Mouse (Mus musculus) retina, embryonic 14.5 days (tissue): ENCODE results near the gene Tmed4.

Experiments used
- DNase-seq: peaks from one replicate; pipeline ENCODE4 v3.0.0-alpha.2; 2015; ENCODE audit warnings: low spot score

Tmed4 gene

DNA sequence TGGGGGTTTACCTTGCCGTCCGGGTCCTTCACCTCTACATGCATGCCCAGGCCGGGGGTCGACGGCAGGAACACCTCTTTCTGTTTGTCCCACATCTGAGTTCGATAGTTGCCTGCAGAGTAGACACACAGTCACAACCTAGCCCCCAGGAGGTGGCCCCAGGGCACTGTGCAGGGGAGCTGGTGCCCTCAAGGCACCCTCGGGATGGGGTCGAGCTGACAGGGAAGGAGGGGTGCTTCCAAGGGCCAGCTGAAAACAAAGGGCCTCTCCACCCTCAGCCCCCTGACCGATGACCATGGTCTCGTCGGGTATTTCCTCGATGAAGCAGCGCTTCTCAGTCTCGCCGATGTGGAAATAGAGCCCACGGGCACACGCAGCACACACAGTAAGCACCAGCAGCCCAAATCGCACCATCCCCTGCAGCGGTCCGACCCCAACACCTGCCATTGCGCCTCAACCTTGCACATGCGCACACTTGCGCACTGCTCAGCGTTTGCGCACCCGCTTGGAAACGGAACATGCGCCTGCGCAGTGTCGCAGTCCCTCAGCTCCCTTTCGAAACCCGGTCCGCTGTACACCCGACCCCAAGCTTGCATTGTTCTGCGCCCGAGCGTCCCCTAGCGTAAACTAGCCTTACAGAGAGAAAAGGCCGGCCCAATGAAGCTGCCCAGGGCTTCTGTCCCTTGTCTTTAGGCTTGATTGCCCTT lies at the start of gene Tmed4:
Gene Tmed4, minus strand, starts transcription at position 484 of the 707 bp plus-strand sequence.
- DNase-seq = peak; percentile 99

DNA sequence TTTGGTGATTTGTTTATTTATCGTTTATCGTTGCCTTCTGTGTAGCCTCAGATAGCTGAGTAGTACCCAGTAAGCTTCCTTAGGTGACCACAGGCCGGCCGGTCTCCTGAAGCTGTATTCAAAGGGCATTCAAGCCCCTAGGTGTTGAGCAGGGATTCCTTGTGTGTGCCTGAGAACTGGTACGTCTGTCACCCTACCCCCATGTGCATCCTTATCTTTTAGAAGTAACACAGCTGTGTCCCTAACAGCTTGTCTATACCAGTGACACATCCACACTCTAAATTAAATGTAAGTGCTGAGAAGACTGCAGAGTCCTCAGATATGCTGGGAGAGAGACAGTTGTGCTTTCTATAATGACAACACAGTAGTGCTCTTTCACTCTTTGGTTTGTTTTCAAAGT lies 48.7 kb upstream of the Tmed4 start:
- no peak for DNase-seq

DNA sequence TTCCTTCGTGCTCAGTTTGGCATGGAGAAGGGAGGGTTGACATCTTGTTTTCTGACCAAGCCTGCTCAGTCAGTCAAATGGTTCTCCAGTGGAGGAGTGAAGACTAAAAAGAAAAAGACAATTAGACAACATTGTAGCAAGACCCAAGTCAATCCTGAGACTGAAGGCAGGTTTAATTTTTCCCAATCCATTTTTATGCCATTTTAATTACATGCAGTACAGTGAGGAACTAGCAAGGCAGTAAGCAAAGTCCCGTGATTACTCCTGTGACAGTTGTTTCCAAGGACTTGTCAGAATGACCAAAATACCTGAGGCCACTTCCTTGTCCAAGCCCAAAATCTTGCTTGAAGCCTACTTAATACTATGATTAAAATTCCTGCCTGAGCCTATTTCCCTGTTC lies 47.4 kb upstream of the Tmed4 start:
- DNase-seq = no peak

DNA sequence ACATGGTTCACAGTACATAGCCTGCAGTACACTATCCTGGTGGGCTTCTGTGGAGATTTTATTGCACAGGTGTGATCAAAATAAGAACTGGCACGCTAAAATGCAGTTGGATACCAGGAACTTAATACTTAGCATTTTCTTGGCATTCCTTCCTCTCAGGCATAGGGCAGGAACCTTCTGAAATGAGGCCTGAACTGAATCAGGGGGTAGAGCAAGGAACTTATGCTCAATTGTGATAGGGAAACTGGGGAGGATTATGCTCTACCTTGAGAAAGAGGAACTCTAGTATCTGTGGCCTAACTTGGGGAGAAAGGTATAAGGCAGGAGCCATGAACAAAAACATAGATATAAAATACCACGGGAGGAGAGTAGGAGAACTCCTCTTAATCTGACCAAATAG lies 44.7 kb upstream of the Tmed4 start:
- DNase-seq = no peak

DNA sequence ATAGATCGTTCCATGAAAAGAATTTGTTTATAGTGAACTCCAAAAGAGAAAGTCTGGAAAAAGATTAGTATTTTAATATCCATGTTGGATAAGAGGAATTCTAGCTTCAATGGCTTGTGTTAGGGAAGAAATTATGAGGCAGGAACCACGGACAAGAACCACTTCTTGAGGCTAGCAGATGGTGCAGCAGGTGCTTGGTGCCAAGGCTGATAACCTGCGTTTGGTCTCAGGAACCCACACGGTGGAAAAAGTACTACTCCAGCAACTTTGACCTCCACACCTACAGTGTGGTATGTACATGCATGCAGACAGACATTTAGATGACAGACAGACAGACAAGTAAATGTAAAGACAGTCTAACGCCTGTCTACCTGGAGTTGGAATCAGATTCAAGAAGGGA lies 43.9 kb upstream of the Tmed4 start:
- DNase-seq = no peak

DNA sequence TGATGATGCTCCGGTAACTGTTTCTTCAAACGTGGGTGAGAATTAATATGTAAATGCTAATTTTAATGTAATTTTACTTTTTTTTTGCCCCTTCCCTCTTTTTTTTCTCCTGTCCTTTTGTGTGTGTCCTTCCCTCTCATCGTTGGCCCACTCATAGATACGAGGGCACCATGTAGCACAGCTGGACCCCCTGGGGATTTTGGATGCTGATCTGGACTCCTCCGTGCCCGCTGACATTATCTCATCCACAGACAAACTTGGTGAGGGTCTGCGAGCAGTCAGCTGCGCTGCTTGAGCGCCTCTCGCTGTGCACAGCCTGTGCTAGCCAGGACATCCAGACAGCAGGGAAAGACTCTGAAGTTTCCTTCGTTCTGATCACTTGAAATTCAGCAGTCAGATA lies 42.2 kb upstream of the Tmed4 start:
- no peak for DNase-seq

DNA sequence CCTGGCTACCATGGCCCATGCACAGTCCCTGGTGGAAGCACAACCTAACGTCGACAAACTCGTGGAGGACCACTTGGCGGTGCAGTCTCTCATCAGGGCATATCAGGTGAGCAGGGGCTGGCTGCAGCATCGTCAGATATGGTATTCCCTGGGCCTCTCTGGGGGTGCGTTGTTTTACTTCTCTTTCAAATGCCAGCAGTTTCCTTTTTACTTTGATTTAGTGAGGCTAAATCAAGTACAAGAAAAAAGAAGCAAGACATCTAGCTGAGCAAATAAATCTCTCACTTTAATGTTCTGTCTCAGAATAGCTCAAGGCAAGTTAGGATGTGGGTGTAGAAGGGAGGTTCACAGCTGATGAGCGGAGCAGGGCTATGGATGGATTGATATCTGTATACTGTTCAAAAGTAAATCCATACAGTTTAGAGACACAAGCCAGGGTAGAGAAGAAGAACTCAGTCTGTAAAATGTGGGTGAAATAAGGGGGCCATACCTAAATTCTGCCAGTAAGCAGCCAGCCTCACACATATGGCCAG lies 39.3 kb upstream of the Tmed4 start:
- DNase-seq = no peak

DNA sequence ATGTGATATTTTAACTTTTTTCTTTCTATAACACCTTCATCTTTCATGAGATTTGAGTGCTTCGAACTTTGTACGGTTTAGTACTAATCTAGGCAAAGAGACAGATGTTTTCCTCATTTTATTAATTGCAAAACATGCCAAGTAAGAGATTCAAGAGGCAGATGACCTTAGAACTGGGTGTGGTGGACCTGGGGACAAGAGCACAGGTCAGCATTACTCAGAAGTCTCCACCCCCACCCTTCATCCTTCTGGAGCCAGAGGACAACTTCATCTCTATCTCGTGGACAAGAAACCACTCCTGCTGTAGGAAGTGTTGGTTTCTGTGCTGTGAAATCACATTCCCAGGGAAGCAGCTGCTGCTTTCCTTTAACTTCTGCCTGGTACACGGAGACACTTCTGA lies 33.5 kb upstream of the Tmed4 start:
- no peak for DNase-seq

DNA sequence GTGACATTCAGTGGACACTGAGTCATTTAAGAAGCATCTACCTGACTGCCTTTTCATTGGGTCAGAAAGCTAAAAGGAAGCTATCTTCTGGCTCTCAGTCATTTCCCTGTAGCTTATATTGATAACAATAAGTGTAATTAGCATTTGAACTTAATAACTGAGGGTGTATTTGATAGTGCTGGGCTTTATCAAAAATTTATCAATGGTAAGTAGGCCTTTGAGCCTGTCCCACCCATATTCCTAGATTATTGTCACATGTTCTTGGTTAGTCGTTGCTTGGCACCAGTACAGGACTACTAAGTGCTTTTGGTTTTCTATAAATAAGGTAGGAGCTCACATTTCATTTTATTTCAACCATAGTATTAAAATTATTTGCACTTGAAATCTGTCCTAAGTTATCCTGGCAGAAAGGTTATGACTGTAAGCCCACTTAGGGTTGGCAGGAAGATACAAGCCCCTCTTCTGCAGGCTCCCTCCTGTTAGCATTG lies 31.3 kb upstream of the Tmed4 start:
- DNase-seq = no peak

DNA sequence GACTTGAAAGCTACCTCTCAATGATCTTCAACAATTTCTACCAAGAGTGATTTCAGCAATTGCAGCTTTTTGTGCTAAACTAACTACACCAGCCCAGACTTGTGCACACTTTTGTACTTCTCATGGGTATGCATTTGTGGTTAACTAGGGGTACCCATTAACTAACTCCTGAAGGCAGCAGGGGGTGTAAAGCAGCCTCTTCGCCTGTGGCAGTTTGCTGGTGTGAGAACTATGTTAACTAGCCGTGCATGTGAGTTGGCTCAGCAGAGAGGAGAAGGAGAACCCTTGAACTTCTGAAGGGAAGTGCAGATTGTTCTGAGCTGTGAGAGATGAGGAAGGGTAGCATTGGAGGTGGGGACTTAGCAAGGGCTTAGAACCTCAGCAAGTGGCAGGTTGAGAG lies 28.1 kb upstream of the Tmed4 start:
- no peak for DNase-seq

DNA sequence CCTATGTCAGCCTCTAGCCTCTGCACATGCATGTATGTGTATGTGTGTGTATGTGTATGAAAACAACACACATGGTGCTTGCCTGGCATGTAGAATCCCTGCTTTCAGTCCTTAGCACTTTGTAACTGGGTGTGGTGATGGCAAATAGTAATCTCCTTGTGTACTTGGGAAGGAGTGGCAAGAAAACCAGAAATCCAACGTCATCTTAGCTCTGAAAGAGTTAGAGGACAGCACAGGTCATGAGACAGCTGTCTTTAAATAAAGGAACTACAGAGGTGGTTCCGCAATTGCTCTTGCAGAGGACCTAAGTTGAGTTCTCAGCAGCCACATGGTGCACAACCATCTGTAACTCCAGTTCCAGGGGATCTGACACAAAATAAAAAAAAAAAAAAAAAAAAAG lies 24.8 kb upstream of the Tmed4 start:
- no peak for DNase-seq

DNA sequence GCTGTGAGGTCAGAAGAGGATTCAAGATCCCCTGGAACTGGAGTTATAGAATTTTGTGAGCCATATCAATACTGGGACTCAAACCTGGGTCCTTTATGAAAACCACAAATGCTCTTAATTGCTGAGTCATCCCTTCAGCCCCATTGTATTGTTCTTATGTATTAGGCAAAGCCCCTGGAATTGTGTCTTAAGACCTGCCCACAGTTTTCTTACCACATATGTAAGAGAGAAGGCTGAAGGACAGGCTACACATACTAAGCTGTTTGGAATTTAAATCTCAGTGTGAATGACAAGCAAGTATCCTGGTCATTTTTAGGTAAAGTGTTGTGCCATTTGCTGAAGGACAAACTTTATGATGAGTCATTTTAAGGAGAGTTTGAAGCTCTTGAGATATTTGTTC lies 21.4 kb upstream of the Tmed4 start:
- DNase-seq = no peak

DNA sequence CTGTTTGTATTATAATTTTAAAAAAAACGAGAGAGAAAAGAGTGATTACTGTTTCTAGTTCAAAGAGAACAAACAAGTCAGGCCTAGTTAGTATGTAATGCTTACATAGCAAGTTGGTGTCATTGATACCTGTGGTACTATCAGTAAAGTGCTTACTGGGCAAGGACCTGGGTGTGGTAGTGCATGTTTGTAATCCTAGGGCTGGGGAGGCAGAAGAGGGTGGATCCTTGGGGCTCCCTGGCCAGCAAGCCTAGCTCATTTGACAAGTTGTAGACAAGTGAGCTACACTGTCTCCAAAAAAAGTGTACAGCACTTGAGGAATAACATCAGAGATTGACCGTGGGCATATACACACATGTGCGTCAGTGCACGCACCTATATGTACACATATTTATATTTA lies 20.0 kb upstream of the Tmed4 start:
- no peak for DNase-seq

DNA sequence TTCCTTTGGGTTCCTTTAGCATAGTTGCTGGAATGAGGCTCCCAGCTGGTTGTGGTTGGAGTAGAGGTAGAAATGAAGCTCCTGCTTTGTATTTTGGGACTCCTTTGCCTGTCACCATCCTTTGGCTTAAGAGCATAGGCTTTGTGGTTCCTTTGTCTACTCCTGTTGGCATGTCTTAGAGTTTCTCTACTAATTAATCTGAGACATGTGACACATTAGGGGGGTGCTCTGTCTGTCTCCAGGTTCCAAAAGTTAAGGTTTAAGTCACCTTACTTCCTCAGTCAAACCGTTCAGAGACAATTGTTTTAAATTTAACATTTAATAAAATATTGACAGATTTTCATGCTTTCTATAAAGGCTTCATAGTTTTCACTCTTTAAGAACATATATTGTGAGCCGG lies 18.9 kb upstream of the Tmed4 start:
- DNase-seq = no peak

DNA sequence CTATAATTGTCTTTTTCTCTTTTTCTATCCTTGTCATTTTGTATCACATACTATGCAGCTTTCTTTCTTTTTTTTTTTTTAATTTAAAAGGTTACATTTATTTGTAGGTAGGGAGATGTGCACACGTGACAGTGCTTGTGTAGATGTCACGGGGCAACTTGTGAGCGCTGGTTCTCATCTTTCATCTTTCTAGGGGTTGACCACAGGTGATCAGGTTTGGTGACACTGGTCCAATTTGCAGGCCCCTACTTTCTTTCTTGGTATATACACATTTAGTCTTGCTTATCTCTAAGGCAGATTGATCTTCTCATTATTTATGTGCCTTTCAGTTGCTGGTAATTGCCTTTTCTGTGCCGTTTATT lies 18.3 kb upstream of the Tmed4 start:
- no peak for DNase-seq

DNA sequence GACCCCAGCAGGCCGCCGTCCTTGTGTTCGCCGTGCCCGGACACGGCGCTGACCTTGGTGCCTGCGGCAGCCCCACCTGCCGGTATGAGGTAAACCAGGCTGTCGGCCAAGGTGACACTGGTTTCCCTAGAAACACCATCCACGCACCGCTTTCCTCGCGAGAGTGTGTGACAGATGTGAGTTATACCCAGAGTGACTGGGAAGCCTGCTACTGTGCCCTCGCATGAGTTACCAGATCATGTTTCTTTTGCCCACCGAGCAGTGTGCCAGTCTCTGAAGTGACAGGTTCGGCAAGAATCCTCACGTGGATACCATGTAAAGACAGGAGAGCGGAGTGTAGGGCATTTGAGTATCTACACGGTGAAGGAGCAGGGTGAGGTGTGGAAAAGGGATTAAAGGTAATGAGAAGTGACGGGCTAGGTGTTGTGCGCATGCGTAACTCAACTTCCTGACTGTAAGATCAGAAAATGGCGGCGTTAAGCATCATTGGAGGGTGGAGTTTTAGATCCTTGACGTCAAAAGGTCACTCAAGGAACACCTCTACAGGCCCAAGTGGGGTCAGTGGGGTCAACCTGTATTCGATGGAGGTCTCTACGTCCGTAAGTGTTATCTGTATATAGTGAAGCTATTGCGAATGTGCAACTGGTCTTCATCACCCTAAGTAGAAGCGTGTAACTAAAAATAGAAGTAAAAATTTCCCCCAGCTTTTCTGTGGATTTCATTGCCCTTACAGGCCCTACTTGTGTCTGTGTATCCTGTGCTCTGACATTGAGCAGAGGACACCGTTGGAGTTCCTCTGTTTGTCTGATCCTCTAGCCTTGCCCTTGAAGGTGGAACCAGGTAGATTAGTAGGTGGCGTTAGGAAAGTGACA lies 17.7 kb upstream of the Tmed4 start:
- peak; percentile 80 for DNase-seq

DNA sequence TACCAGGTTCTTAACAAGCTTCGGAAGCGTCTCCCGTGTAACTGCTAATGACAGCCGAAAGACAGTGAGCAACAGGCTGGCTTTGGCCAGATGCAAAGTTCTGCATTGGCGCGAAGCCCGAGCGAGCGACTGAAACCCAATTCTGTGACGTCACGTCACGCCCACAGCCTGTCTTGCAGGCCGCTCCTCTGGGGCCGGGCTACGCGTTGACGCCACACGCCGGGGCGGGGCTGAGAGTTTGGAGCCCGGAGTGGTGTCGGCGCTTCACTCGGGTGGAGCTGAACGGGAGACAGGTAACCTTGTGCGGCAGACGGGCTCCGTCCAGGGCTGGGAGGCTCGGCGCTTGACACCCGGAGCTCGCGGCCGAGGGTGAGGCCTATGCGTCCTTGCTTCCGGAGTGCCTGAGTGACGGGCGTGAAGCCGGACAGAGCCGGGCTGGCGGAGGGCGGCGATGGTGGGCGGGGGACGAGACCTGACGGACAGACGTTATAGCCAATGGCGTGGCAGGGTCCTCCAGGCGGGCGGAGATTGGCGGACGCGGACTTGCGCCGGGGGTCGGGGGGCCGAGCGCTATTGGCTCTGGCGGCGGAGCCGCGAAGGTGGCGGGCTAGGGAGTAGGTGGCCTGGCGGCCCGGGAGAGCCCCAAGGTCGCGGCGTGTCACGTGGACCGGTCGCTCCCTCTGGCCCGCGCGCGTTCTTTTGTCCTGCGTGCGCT lies 16.9 kb upstream of the Tmed4 start, which contains the start of gene Ogdh:
Gene Ogdh, plus strand, starts transcription at position 233 of the 715 bp plus-strand sequence.
- DNase-seq = peak; percentile 99

DNA sequence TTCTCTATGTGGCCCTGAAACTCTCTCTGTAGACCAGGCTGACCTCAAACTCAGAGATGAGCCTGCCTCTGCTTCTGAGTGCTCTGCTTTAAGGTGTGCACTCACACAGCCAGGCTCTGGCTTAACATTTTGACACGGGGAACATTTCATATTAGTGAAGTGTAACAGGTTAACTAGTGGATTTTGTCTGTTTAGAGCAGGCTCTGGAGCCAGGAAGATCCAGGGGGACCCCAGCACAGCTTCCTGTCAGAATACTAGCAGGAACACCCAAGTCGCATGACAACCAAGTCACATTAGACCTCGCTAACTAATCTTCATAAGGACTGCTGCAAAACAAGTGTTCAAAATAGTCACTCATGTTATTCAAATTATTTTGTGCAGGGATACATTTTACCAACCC lies 16.2 kb upstream of the Tmed4 start:
- DNase-seq = no peak

DNA sequence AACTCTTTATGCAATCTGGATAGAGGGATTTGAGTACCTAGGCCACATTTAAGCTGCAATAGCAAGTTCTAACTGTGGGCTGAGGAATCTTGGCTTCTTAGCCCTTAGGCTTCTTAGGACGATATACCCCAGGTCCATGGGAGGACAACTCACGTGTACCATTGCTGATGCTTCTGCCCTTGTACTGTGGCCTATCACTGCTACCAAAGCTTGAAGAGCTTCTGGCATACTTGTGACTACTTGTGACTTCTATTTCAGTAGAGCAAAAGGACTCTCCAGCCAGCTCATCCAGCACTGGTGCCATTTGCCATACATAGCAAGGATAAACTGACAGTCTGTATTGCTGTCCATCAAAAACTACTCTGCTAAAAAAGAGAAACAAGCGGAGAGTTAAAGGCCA lies 15.5 kb upstream of the Tmed4 start:
- DNase-seq = no peak

DNA sequence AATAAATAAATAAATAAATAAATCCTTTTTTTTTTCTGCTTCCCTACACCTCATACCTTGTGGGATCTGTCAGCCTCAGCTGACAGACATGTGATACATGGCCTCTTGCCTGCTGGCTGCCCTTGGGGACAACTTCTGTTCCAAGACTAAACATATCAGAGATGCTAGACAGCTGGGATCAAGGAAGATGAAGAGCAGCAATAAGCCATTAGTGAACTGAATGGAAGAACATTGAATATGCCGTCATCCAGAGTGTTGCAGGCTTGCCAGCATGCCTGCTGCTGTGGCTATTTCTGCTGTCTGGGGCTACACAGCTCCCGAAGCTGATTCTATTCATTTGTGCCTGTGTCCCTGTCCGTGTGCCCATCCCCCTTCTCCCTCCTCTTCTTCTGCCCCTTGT lies 8.3 kb upstream of the Tmed4 start:
- no peak for DNase-seq

DNA sequence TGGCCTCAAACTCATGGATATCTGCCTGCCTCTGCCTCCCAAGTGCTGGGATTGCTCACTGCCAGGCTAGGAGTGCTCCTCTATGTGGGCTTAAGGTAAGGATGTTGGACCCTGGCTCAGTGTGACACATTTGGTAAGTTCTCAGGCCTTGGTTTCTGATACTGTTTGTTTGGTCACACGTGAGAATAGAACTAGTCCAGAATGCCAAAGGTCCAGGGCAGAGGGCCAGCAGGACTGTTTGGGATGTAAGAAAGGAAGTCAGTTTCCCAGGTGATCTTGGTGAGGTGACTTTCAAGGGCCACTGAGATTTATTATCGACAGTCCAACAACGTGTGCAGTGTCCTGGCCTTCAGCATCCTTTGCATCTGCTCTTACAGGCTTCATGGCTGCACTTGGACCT lies 1.8 kb upstream of the Tmed4 start:
- no peak for DNase-seq

DNA sequence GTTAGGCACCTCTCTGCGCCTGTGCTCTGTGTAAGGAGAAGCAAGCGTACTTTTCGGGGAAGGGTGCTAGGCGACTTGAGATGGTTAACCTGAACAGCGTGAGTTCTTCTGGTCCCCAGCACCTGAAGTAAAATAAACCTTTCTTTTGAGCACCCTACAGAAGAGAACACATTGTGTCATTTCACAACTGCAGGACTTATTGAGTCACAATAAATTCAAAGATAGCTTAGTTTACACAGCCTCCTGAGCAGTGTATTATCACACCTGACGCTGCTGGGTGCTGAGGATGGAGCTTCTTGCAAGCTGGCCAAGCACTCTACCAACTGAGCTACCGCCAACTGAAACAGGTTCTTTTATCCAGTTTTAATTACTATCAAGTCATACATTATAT lies 419 bp upstream of the Tmed4 start:
- no peak for DNase-seq

DNA sequence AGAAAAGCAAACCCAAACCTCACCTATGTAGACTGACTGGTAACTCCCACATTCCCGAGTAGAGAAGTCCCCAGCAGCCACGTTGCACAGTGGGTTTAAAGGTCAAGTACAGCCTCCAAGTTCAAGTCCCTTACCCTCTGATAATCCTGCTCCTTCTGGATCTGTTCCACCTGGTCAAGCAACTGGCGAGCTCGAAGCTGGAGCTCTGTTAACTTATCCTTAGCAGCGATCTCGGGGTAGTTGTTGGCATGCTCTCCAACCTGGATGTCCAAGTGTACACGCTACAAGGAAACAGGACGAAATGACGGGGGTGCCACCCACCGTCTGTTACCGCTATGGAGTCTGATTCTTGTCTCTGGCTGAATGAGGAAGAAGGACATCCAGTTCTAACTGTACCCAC lies 1.1 kb downstream of the Tmed4 start:
- DNase-seq = no peak
